In the genomic region with DNA sequence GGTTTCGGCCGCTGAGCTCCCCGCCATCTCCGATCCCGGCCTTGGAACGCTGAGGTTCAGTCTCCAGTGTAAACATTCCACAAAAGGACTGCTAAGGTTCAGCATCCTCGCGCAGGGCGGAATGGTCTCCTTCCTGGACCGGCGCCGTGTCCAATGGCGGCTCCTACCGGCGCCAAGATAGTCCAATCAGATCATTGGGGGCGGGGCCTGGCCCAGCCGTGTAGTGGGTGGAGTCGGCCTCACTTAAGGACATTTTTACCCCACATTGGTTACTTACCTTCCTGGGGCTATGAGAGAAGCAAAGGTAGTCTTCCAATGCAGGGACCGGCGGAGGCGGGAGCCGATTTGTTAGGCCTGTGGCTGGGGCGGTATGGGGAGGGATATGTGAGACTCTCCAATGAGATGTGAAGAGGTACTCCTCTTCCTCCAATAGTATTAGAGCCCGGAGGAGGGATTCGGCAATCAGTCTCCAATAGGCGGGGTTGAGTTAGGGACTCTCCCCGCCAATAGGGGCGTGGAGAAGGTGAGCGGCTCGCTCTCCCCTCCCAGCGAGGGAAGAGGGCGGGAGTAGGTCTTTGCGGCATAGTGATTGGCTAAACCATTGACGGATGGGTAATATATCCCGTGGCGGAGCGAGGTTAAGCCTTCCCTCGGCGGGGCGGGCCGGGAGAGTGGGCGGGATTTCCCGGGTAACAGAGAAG, we compare ENCODE assay signal across 8 mouse cellular contexts. TPM values are rescaled to one million over a fixed set of nuclear protein-coding genes. Genes with fewer than 3 reads are reported as not detected.
DNase-seq lines count a peak whose midpoint lies in the region; ATAC-seq lines count a peak whose summit lies in the region.

No protein-coding gene starts in this region.

- no peaks in the 10 kb centered on the region for H3K9me3 ChIP-seq in hindbrain, embryonic 15.5 days

- H3K4me3 ChIP-seq in hindbrain, embryonic 15.5 days = peak overlapping the region; percentile 83

- H3K9ac ChIP-seq in hindbrain, embryonic 15.5 days = peak overlapping the region; percentile 91

- DNase-seq in T-cell, adult 2 months (ENCODE audit: low spot score) = peak; percentile 99
- DNase-seq in cerebellum, postnatal 36 days = peak; percentile 97
- peak; percentile 97 to 98 for DNase-seq in frontal cortex, postnatal 36 days (ENCODE audit: low spot score in 2 of 2)
- peak; percentile 99 for DNase-seq in left cerebral cortex, adult 11 months (ENCODE audit: low spot score)
- peak; percentile 99 for DNase-seq in lung, postnatal 4 days
- peak; percentile 98 for DNase-seq in retina, postnatal 7 days (ENCODE audit: low read depth, low spot score)
- peak; percentile 85 for DNase-seq in urinary bladder, adult 2 months (ENCODE audit: low spot score)

- WGBS in hindbrain, embryonic 15.5 days = under 1% methylated on average over 42 of the region's 43 CpGs

- H3K27ac ChIP-seq in hindbrain, embryonic 15.5 days (replicated peaks) = peak overlapping the region; percentile 99

- H3K36me3 ChIP-seq in hindbrain, embryonic 15.5 days = no peaks in the 10 kb centered on the region

- peaks cover 40% of the 10 kb centered on the region for H3K4me1 ChIP-seq in hindbrain, embryonic 15.5 days (replicated peaks)

- peak overlapping the region; percentile 89 for H3K4me2 ChIP-seq in hindbrain, embryonic 15.5 days

- H3K27me3 ChIP-seq in hindbrain, embryonic 15.5 days = no peaks in the 10 kb centered on the region

- ATAC-seq in hindbrain, embryonic 15.5 days (ENCODE audit: low FRiP score, low read depth) = peak; percentile 94

RNA-seq across cellular contexts. Expression of a gene that starts 4.0 kb away (rescaled TPM):
- 22.5 and 23.2 TPM in 2 replicates for polyA plus RNA-seq in hindbrain, embryonic 15.5 days (2015; fragmentation: Nextera tagmentation; extraction: Ambion mirVana)
- 32.3 TPM in 2 replicates for polyA plus RNA-seq in urinary bladder, adult 2 months (2012; rRNA removed)

RNA-seq across cellular contexts. Expression of a gene that starts 54.7 kb away (rescaled TPM):
- 94.9 and 108 TPM in 2 replicates for polyA plus RNA-seq in hindbrain, embryonic 15.5 days (2015; fragmentation: Nextera tagmentation; extraction: Ambion mirVana)
- polyA plus RNA-seq in urinary bladder, adult 2 months (2012; rRNA removed) = 124 and 135 TPM in 2 replicates

Comparison
In these comparisons a context has a peak if more than half of its experiments do, and no peak if none do; other contexts are left out.
1. Peak in every context shown above with its lines: DNase-seq, ATAC-seq, H3K4me3 ChIP-seq and H3K27ac ChIP-seq.